Mouse (Mus musculus) bone marrow, adult 2 months (tissue): ENCODE data around the gene Tunar.

Source experiments
- CTCF ChIP-seq: fragments of 200-500 bp; IDR thresholded peaks from 2 replicates; pipeline ENCODE4 v1.5.1; 2011; ENCODE audit warnings: low read length, control low read depth; ENCODE audit not compliant: control insufficient read depth, insufficient read depth
- POLR2A ChIP-seq: fragments of 200-500 bp; IDR thresholded peaks from 2 replicates; pipeline ENCODE4 v1.6.1; 2011; ENCODE audit warnings: low read depth, mild to moderate bottlenecking, control low read depth, low read length, borderline replicate concordance; ENCODE audit not compliant: control insufficient read depth

DNA sequence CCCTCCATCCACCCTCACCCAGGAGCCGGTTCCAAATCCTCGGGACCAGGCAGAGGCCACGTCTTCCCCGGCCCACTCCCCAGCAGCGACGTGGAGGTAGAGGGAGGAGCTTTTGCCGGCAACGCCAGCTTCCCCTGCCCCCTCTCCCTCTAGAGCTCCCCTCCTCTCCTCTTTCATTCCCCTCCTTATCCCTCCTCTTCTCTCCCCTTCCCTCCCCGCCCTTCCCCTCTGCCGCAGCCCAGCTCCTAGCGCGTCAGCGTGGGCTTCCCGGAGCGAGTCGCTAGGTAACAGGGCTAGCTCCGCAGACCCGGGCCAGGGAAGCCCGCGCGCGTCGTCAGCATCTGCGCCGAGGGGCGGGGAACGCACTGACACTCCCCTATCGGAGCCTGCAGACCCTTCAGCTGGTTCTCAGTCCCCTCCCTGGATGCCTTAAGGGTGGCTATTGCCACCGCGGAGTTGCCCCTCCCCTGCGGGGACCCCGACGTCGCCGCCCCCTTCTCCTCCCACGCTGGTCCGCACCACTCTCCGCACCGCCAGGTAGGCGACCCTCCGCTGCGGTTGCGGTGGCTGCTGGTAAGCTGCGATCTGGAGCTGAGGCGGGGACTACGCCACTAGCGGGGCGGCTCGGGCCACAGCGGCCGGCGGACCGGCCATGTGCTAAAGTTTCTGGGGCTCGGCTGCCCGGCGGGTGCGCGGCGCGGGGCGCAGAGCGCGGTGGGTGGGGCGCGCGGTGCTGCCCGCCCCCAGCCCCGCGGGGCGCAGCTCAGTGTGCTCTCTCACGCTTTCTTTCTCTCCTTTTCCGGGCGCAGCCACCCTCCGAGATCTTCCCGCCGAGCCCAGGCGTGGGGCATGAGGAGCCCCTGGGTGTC, 3.0 kb downstream of the Tunar start:
- no peak for TF ChIP-seq CTCF
- TF ChIP-seq POLR2A, result no peak
